8 mouse cellular contexts compared by ENCODE assay signal in genomic region chr10:39471714-39472531, GRCm38 (mm10).
DNase-seq lines count a peak whose midpoint lies in the region; ATAC-seq and TF ChIP-seq lines count a peak whose summit lies in the region.

No protein-coding gene starts in this region.

- H3K9ac ChIP-seq in embryonic facial prominence, embryonic 13.5 days = no peak overlapping the region
- no peak overlapping the region for H3K9ac ChIP-seq in midbrain, embryonic 12.5 days (replicated peaks)
- no peak overlapping the region for H3K9ac ChIP-seq in midbrain, embryonic 11.5 days (ENCODE audit: low read length)
- peak overlapping the region; percentile 36; the same call in 1 of the 2 replicates for H3K9ac ChIP-seq in forebrain, postnatal 0 days

- no peak for DNase-seq in embryonic facial prominence, embryonic 10.5 days (ENCODE audit: low spot score)
- no peak for DNase-seq in midbrain, embryonic 11.5 days (ENCODE audit: low spot score, missing footprints)
- peak; percentile 67 for DNase-seq in forebrain, postnatal 0 days
- DNase-seq in left cerebral cortex, postnatal 14 days (ENCODE audit: low spot score in 2 of 2) = peak; percentile 48 to 56
- peak; percentile 38 for DNase-seq in right cerebral cortex, postnatal 4 days
- DNase-seq in urinary bladder, postnatal 10 days (ENCODE audit: low spot score) = no peak

- intact Hi-C loops in left cerebral cortex, postnatal 14 days (cut with DNase I) = no loop called here

- no peaks in the 10 kb centered on the region for H3K27me3 ChIP-seq in embryonic facial prominence, embryonic 13.5 days
- H3K27me3 ChIP-seq in embryonic facial prominence, embryonic 10.5 days (replicated peaks; ENCODE audit: low read depth, poor library complexity, severe bottlenecking) = no peaks in the 10 kb centered on the region
- H3K27me3 ChIP-seq in midbrain, embryonic 12.5 days = no peaks in the 10 kb centered on the region
- no peaks in the 10 kb centered on the region for H3K27me3 ChIP-seq in midbrain, embryonic 11.5 days (ENCODE audit: control insufficient read depth, insufficient read depth, low read length)
- H3K27me3 ChIP-seq in forebrain, postnatal 0 days (ENCODE audit: insufficient read depth, low read length) = no peaks in the 10 kb centered on the region

- H3K36me3 ChIP-seq in embryonic facial prominence, embryonic 13.5 days = no peaks in the 10 kb centered on the region
- peaks cover 3% of the 10 kb centered on the region; the same call in 1 of the 2 replicates for H3K36me3 ChIP-seq in embryonic facial prominence, embryonic 10.5 days (replicated peaks)
- no peaks in the 10 kb centered on the region for H3K36me3 ChIP-seq in midbrain, embryonic 12.5 days
- no peaks in the 10 kb centered on the region for H3K36me3 ChIP-seq in midbrain, embryonic 11.5 days (ENCODE audit: control insufficient read depth, insufficient read depth, low read length)
- no peaks in the 10 kb centered on the region for H3K36me3 ChIP-seq in forebrain, postnatal 0 days (ENCODE audit: insufficient read depth)

- H3K4me3 ChIP-seq in embryonic facial prominence, embryonic 13.5 days = no peak overlapping the region
- H3K4me3 ChIP-seq in embryonic facial prominence, embryonic 10.5 days = no peak overlapping the region
- no peak overlapping the region for H3K4me3 ChIP-seq in midbrain, embryonic 12.5 days
- no peak overlapping the region for H3K4me3 ChIP-seq in midbrain, embryonic 11.5 days (ENCODE audit: low read depth, low read length)
- H3K4me3 ChIP-seq in forebrain, postnatal 0 days (ENCODE audit: low read depth, low read length) = peak overlapping the region; percentile 16; the same call in 1 of the 2 replicates

- WGBS in embryonic facial prominence, embryonic 13.5 days = 68% methylated on average over 15 of the region's 15 CpGs
- 82% methylated on average over 15 of the region's 15 CpGs for WGBS in embryonic facial prominence, embryonic 10.5 days
- 81% methylated on average over 15 of the region's 15 CpGs for WGBS in midbrain, embryonic 12.5 days
- 82% methylated on average over 15 of the region's 15 CpGs for WGBS in midbrain, embryonic 11.5 days
- 15% methylated on average over 15 of the region's 15 CpGs for WGBS in forebrain, postnatal 0 days

- no peak for TF ChIP-seq CTCF in forebrain, postnatal 0 days (IDR thresholded peaks at IDR 0.05; ENCODE audit: low read depth)

- H3K4me1 ChIP-seq in embryonic facial prominence, embryonic 13.5 days = peaks cover 10% of the 10 kb centered on the region
- H3K4me1 ChIP-seq in embryonic facial prominence, embryonic 10.5 days = peaks cover 7% of the 10 kb centered on the region
- peaks cover 22% of the 10 kb centered on the region for H3K4me1 ChIP-seq in midbrain, embryonic 12.5 days
- H3K4me1 ChIP-seq in midbrain, embryonic 11.5 days (ENCODE audit: control insufficient read depth, insufficient read depth, low read length) = no peaks in the 10 kb centered on the region
- peaks cover 20% of the 10 kb centered on the region for H3K4me1 ChIP-seq in forebrain, postnatal 0 days (ENCODE audit: insufficient read depth)

- peak overlapping the region; percentile 48; the same call in 1 of the 2 replicates for H3K27ac ChIP-seq in embryonic facial prominence, embryonic 13.5 days
- H3K27ac ChIP-seq in embryonic facial prominence, embryonic 10.5 days (replicated peaks) = no peak overlapping the region
- peak overlapping the region; percentile 35; the same call in 1 of the 2 replicates for H3K27ac ChIP-seq in midbrain, embryonic 12.5 days (replicated peaks)
- H3K27ac ChIP-seq in midbrain, embryonic 11.5 days (ENCODE audit: low read depth, low read length) = no peak overlapping the region
- H3K27ac ChIP-seq in forebrain, postnatal 0 days (ENCODE audit: low read depth, low read length) = peak overlapping the region; percentile 54; the same call in 1 of the 2 replicates

- no peak overlapping the region for H3K4me2 ChIP-seq in embryonic facial prominence, embryonic 13.5 days
- no peak overlapping the region for H3K4me2 ChIP-seq in midbrain, embryonic 12.5 days (replicated peaks)
- no peak overlapping the region for H3K4me2 ChIP-seq in midbrain, embryonic 11.5 days
- peak overlapping the region; percentile 30 for H3K4me2 ChIP-seq in forebrain, postnatal 0 days (ENCODE audit: low read depth)

- no peak for ATAC-seq in embryonic facial prominence, embryonic 13.5 days (ENCODE audit: insufficient number of reproducible peaks, insufficient read depth, low FRiP score, low TSS enrichment, low read depth)
- no peak; the same call in 1 of the 2 replicates for ATAC-seq in midbrain, embryonic 12.5 days (ENCODE audit: low FRiP score, low read depth)
- ATAC-seq in midbrain, embryonic 11.5 days (ENCODE audit: low FRiP score) = no peak
- peak; percentile 82 for ATAC-seq in forebrain, postnatal 0 days

- no peaks in the 10 kb centered on the region for H3K9me3 ChIP-seq in embryonic facial prominence, embryonic 13.5 days
- H3K9me3 ChIP-seq in embryonic facial prominence, embryonic 10.5 days = no peaks in the 10 kb centered on the region
- no peaks in the 10 kb centered on the region for H3K9me3 ChIP-seq in midbrain, embryonic 12.5 days
- H3K9me3 ChIP-seq in midbrain, embryonic 11.5 days (ENCODE audit: control insufficient read depth, low read length) = no peaks in the 10 kb centered on the region
- H3K9me3 ChIP-seq in forebrain, postnatal 0 days (ENCODE audit: low read length) = no peaks in the 10 kb centered on the region

Comparison
In these comparisons a context has a peak if more than half of its experiments do, and no peak if none do; other contexts are left out.
1. H3K27ac ChIP-seq: peak in embryonic facial prominence, embryonic 13.5 days (single experiment), midbrain, embryonic 12.5 days (single experiment) and forebrain, postnatal 0 days (single experiment); none in embryonic facial prominence, embryonic 10.5 days (single experiment) and midbrain, embryonic 11.5 days (single experiment).
2. DNase-seq: peak in forebrain, postnatal 0 days (single experiment), left cerebral cortex, postnatal 14 days (2 of 2) and right cerebral cortex, postnatal 4 days (single experiment); none in embryonic facial prominence, embryonic 10.5 days (single experiment), midbrain, embryonic 11.5 days (single experiment) and urinary bladder, postnatal 10 days (single experiment).